Mouse (Mus musculus) liver, postnatal 0 days (tissue): ENCODE measurements around the gene She. TPM values are rescaled to one million over a fixed set of nuclear protein-coding genes. Genes with fewer than 3 reads are reported as not detected.

ENCODE experiments used
- ATAC-seq: fragments of 200-750 bp; cut with Nextera tagmentation; 2 replicates; pipeline ENCODE4 v1.8.0; 2017; ENCODE audit warnings: mild to moderate bottlenecking, moderate library complexity
- DNase-seq: peaks from one replicate; pipeline ENCODE4 v3.0.0-alpha.2; 2016
- H3K27ac ChIP-seq: fragments of 300-500 bp; sonication (generic); 2 replicates; pipeline ENCODE4 v1.5.1; 2014; ENCODE audit warnings: antibody characterized with exemption, moderate library complexity, mild to moderate bottlenecking, low read depth
- H3K27me3 ChIP-seq: fragments of 300-500 bp; sonication (generic); 2 replicates; pipeline ENCODE4 v1.6.1; 2014; ENCODE audit warnings: low read length, control low read depth, mixed read lengths; ENCODE audit not compliant: insufficient read depth
- H3K36me3 ChIP-seq: fragments of 300-500 bp; sonication (generic); replicated peaks from 2 replicates; pipeline ENCODE4 v1.6.1; 2014; ENCODE audit warnings: mild to moderate bottlenecking, control low read depth, low read length, moderate library complexity, mixed read lengths; ENCODE audit not compliant: insufficient read depth
- H3K4me1 ChIP-seq: fragments of 300-500 bp; sonication (generic); 2 replicates; pipeline ENCODE4 v1.6.1; 2014; ENCODE audit warnings: antibody characterized with exemption, mild to moderate bottlenecking, control low read depth; ENCODE audit not compliant: insufficient read depth
- H3K4me2 ChIP-seq: fragments of 300-500 bp; sonication (generic); 2 replicates; pipeline ENCODE4 v1.6.1; 2014; ENCODE audit warnings: low read depth, mild to moderate bottlenecking, low read length, moderate library complexity, mixed read lengths
- H3K4me3 ChIP-seq: fragments of 300-500 bp; sonication (generic); 2 replicates; pipeline ENCODE4 v1.5.1; 2014; ENCODE audit warnings: low read depth, low read length
- H3K9ac ChIP-seq: fragments of 300-500 bp; sonication (generic); replicated peaks from 2 replicates; pipeline ENCODE4 v1.6.1; 2014; ENCODE audit warnings: mild to moderate bottlenecking, moderate library complexity
- H3K9me3 ChIP-seq: fragments of 300-500 bp; sonication (generic); 2 replicates; pipeline ENCODE4 v1.6.1; 2016; ENCODE audit warnings: mild to moderate bottlenecking, control low read depth, low read length, mixed read lengths
- CTCF ChIP-seq: sonication (generic); IDR thresholded peaks from 2 replicates; pipeline ENCODE4 v1.5.1; 2016; ENCODE audit warnings: antibody characterized with exemption, low read depth
- EP300 ChIP-seq: IDR thresholded peaks from 2 replicates; pipeline ENCODE4 v1.6.1; 2016; ENCODE audit warnings: antibody characterized with exemption, low read depth, mild to moderate bottlenecking
- WGBS: fragments of 180-500 bp; shearing (Covaris S2); extraction: QIAGEN DNeasy Blood & Tissue Kit; methylation state at CpG from one replicate; pipeline ENCODE4 v1.1.7; 2014; ENCODE audit not compliant: insufficient replicate concordance; 5-methylcytosine and 5-hydroxymethylcytosine counted together
- polyA plus RNA-seq: library from polyadenylated mRNA; unstranded; fragments of >200 nt; fragmentation: Nextera tagmentation; extraction: Ambion mirVana; gene quantifications from 2 replicates; pipeline ENCODE4 v1.2.1, GENCODE M21; 2015

She gene
- polyA plus RNA-seq, 1 experiment from 2014 or later = 1.00 TPM

GRCm38 (mm10) chr3:89872209-89872608, 41.0 kb downstream of the She start:
- H3K27me3 ChIP-seq = no peaks in the 10 kb centered on the region
- TF ChIP-seq CTCF = no peak
- TF ChIP-seq EP300 = no peak
- H3K9me3 ChIP-seq = 0 out of 2 replicates have a peak, but pooled peaks cover 4% of the 10 kb centered on the region
- peak overlapping the region; percentile 23; the same call in 1 of the 2 replicates for H3K4me2 ChIP-seq
- 34% methylated on average over 7 of the region's 7 CpGs for WGBS
- peak; percentile 58 for DNase-seq
- peak overlapping the region; percentile 75 for H3K27ac ChIP-seq
- H3K4me1 ChIP-seq = peaks cover 21% of the 10 kb centered on the region
- H3K9ac ChIP-seq = 0 out of 2 replicates have a peak overlapping the region, but pooled peaks have one; percentile 2
- H3K36me3 ChIP-seq = peaks cover 32% of the 10 kb centered on the region
- no peak overlapping the region for H3K4me3 ChIP-seq
- ATAC-seq = peak; percentile 40

GRCm38 (mm10) chr3:89872684-89873083, 41.5 kb downstream of the She start:
- peak overlapping the region; percentile 75 for H3K27ac ChIP-seq
- no peaks in the 10 kb centered on the region for H3K27me3 ChIP-seq
- TF ChIP-seq EP300 = no peak
- WGBS = 71% methylated on average over 6 of the region's 6 CpGs
- 0 out of 2 replicates have a peak, but pooled peaks cover 4% of the 10 kb centered on the region for H3K9me3 ChIP-seq
- H3K4me1 ChIP-seq = peaks cover 21% of the 10 kb centered on the region
- ATAC-seq (no peak), DNase-seq (no peak)
- H3K36me3 ChIP-seq = peaks cover 36% of the 10 kb centered on the region
- H3K4me3 ChIP-seq = no peak overlapping the region
- 0 out of 2 replicates have a peak overlapping the region, but pooled peaks have one; percentile 23 for H3K4me2 ChIP-seq
- H3K9ac ChIP-seq = no peak overlapping the region

DNA sequence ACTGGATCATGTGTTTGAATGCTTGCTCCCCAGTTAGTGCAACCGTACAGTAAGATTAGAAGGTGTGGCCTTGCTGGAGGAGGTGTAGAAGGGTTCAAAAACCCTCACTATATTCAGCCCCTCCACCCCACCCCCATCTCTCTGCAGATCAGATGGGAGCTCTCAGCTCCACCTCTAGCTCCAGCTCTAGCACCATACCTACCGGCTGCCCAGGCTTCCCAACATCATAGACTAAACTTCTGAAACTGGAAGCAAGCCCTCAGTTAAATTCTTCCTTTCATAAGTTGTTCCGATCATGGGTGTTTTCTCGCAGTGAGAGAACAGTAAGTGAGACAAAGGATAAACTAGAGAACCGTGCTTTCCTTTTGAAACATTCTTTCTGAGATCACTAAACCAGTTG, 42.9 kb downstream of the She start:
- H3K4me2 ChIP-seq = no peak overlapping the region

DNA sequence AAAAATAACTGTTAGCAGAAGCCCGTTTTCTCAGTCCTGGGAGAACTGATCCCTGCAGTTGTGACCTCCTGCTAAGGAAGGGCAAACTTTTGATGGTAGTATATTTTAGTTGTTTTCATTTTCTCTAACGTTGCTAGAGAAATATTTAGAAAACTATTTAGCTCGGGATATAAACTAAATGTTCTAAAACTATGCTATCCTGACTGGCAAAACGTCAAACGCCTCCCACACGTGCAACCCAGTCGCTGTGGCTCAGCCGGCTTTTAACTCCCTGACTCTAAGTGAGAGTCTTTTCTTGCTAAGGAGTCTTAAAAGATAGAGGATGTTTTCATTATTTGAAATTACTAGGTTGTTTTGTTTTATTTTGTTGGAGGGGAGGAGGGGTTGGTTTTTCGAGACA, 43.9 kb downstream of the She start:
- no peak overlapping the region for H3K9ac ChIP-seq
- H3K36me3 ChIP-seq = peaks cover 48% of the 10 kb centered on the region
- H3K4me1 ChIP-seq = peaks cover 17% of the 10 kb centered on the region
- TF ChIP-seq EP300 (no peak), CTCF (no peak)
- 78% methylated on average over 9 of the region's 9 CpGs for WGBS
- H3K27ac ChIP-seq = no peak overlapping the region
- DNase-seq (no peak), ATAC-seq (no peak)
- H3K4me2 ChIP-seq = no peak overlapping the region
- 0 out of 2 replicates have a peak, but pooled peaks cover 4% of the 10 kb centered on the region for H3K9me3 ChIP-seq
- no peak overlapping the region for H3K4me3 ChIP-seq
- no peaks in the 10 kb centered on the region for H3K27me3 ChIP-seq

More for the DNA sequence above, 42.9 kb downstream of the She start:
- no peak for TF ChIP-seq CTCF
- TF ChIP-seq EP300 = no peak
- Histone ChIP-seq H3K36me3 (peaks cover 49% of the 10 kb centered on the region), H3K4me1 (peaks cover 17% of the 10 kb centered on the region), H3K27me3 (no peaks in the 10 kb centered on the region), H3K9me3 (0 out of 2 replicates have a peak, but pooled peaks cover 4% of the 10 kb centered on the region), H3K27ac (no peak overlapping the region), H3K9ac (no peak overlapping the region), H3K4me3 (no peak overlapping the region)
- 83% methylated on average over 5 of the region's 5 CpGs for WGBS
- DNase-seq (no peak), ATAC-seq (no peak)

DNA sequence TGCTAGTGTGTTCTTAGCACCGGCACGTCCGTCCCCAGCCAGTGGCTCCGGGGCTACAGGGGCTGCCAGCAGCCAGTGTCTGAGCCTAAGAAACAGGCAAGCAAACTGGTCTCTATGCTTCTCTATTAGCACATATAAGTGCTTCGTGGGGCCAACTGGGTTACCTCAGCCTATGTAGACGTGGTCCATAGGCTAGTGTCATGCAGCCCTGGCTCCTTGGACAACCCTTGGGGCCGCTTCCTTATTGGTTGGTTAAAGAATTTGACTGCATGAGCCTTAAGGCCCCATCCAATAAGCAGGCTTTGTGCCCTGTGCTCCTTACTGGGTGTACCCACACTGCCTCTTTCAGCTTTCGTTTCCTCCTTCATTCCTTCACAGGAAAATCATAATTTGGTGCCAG, 44.6 kb downstream of the She start:
- ATAC-seq (no peak), DNase-seq (no peak)
- H3K4me1 ChIP-seq = peaks cover 12% of the 10 kb centered on the region

DNA sequence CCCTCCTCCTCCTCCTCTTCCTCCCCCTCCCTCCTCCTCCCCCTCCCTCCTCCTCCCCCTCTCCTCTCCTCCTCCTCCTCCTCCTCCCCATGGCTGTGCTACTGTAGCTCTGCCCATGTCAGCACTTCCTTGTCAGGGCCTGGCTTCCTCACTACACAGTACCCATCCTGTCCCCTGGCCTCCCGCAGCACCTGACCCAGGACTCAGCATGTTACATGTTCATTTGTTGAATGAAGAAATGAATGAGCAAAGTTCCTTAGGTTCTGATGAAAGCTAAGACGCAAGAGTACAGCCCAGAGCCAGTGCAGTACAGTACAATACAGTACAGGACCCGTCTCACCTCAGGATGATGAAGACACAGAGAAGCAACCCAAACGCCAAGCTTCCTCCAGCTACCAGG, 45.3 kb downstream of the She start:
- ATAC-seq (no peak), DNase-seq (no peak)
- H3K4me2 ChIP-seq = no peak overlapping the region
- no peak overlapping the region for H3K4me3 ChIP-seq
- H3K4me1 ChIP-seq = peaks cover 9% of the 10 kb centered on the region
- H3K27me3 ChIP-seq = no peaks in the 10 kb centered on the region
- peaks cover 42% of the 10 kb centered on the region for H3K36me3 ChIP-seq
- WGBS = 69% methylated on average over 4 of the region's 4 CpGs
- no peak overlapping the region for H3K27ac ChIP-seq
- H3K9ac ChIP-seq = no peak overlapping the region
- no peak for TF ChIP-seq EP300
- no peak for TF ChIP-seq CTCF
- H3K9me3 ChIP-seq = 0 out of 2 replicates have a peak, but pooled peaks cover 4% of the 10 kb centered on the region

More for the DNA sequence above, 44.6 kb downstream of the She start:
- H3K27me3 ChIP-seq = no peaks in the 10 kb centered on the region
- no peak overlapping the region for H3K9ac ChIP-seq
- 87% methylated on average over 8 of the region's 8 CpGs for WGBS
- TF ChIP-seq CTCF = no peak
- no peak for TF ChIP-seq EP300
- H3K4me3 ChIP-seq = no peak overlapping the region
- H3K4me2 ChIP-seq = no peak overlapping the region
- H3K36me3 ChIP-seq = peaks cover 43% of the 10 kb centered on the region
- H3K9me3 ChIP-seq = 0 out of 2 replicates have a peak, but pooled peaks cover 4% of the 10 kb centered on the region
- no peak overlapping the region for H3K27ac ChIP-seq
